Mouse (Mus musculus): ENCODE data around the gene Ikzf2.

GRCm38 (mm10) chr1:69611204-69611725 lies 75.8 kb downstream of the Ikzf2 start:
- TF ChIP-seq CTCF (IDR thresholded peaks at IDR 0.05; ENCODE audit: control insufficient read depth, insufficient read depth, insufficient replicate concordance, low read depth, low read length) (no peak), POLR2A (IDR thresholded peaks at IDR 0.05; ENCODE audit: control insufficient read depth, low read depth, low read length) (no peak)
